Mouse (Mus musculus) stomach, adult 2 months (tissue): ENCODE data around the gene Olfr933. TPM values are rescaled to one million over a fixed set of nuclear protein-coding genes. Genes with fewer than 3 reads are reported as not detected.

Source experiments
- polyA plus RNA-seq: library from polyadenylated mRNA; depleted of rRNA; stranded (reverse); fragments of >200 nt; gene quantifications from 2 replicates; pipeline ENCODE4 v1.2.3, GENCODE M21; 2012; rRNA removed

Gene Olfr933
- not detected in 2 replicates for polyA plus RNA-seq

DNA sequence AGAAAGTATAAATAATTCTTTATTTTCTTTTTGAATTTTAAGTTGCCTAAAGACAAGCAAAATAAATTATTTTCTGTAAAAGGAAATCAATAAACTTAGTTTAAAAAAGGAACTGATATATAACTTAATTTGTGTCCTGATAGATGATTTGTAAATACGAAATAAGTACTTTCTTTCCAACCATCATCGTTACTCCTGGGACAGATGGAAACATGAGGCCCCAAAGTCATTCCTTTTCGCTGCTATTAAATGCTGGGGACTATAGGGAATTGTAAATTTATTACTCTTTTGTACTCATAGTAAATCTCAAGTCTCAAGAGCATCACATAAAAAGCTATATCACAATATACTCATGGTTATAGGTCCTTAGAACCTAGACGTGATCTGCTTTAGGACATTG, at the start of gene Olfr933:
Olfr933 (plus strand) TSS at position 301 of the 400 bp plus-strand sequence.

DNA sequence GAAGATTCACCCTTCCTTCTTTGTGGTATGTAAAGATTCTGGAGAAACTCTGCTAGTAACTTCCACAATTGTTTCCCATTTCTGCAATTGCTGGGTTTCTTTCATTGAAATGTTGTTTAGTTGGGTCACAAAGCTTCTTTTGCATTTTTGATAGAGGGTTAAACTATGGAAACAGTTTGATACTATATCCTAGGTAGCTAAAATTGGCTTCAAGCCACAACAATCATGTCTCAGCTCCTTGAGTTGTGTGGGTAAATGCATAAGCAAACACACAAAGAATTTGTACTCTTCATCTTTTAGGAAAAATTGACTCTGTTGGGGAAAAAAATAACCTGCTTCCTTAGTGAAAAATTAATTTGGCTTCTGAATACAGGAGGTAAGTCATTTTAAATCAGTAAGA, 42.6 kb upstream of the Olfr933 start, which contains the start of gene Olfr930:
Olfr930 (plus strand) TSS at position 301 of the 400 bp plus-strand sequence.

GRCm38 (mm10) chr9:38988215-38988614, 16.1 kb downstream of the Olfr933 start, which contains the start of gene Olfr934:
TSS of gene Olfr934 (minus strand) at chr9:38988315.

GRCm38 (mm10) chr9:38999583-38999982, 27.5 kb downstream of the Olfr933 start, which contains the start of gene Olfr935:
TSS of gene Olfr935 (minus strand) at chr9:38999683.

DNA sequence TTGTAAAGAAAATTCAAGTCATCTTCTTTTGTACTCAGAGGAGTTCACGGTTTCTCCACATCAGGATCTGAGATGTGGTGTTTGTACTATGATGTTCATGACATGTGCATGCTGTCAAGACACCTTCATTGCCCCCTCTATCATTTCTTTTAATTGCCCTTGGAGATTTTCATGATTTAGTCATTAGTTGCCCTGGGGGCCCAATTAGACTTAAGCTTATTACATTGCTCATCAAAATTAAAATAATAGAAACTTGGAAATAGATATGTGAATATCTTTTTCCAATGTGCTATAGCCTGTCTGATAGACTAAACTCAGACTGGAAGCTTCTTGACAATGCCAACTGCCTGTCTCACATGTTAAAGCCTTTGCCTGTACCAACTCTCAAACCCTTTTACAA, 51.2 kb downstream of the Olfr933 start, which contains the start of gene Olfr146:
Olfr146 (minus strand) TSS at position 101 of the 400 bp plus-strand sequence.

Other genes with a start within 250 kb of the Olfr933 start
- gene Olfr920, start 220.0 kb upstream of the Olfr933 start, polyA plus RNA-seq, result not detected in 2 replicates
- gene Olfr921, start 199.2 kb upstream of the Olfr933 start, polyA plus RNA-seq, result not detected in 2 replicates
- gene Olfr922, start 157.7 kb upstream of the Olfr933 start, polyA plus RNA-seq, result not detected in 2 replicates
- not detected in 2 replicates for gene Olfr923, start 145.8 kb upstream of the Olfr933 start, polyA plus RNA-seq
- gene Olfr924, start 127.9 kb upstream of the Olfr933 start, polyA plus RNA-seq, result not detected in 2 replicates
- gene Olfr26, start 117.3 kb upstream of the Olfr933 start, polyA plus RNA-seq, result not detected in 2 replicates
- not detected in 2 replicates for gene Olfr926, start 95.2 kb upstream of the Olfr933 start, polyA plus RNA-seq
- gene Olfr930, start 42.5 kb upstream of the Olfr933 start, polyA plus RNA-seq, result not detected in 2 replicates
- not detected in 2 replicates for gene Olfr934, start 16.0 kb downstream of the Olfr933 start, polyA plus RNA-seq
- not detected in 2 replicates for gene Olfr935, start 27.4 kb downstream of the Olfr933 start, polyA plus RNA-seq
- not detected in 2 replicates for gene Olfr146, start 51.1 kb downstream of the Olfr933 start, polyA plus RNA-seq
- gene Olfr937, start 92.6 kb downstream of the Olfr933 start, polyA plus RNA-seq, result not detected in 2 replicates
- not detected in 2 replicates for gene Olfr938, start 106.6 kb downstream of the Olfr933 start, polyA plus RNA-seq
- not detected in 2 replicates for gene Olfr27, start 155.8 kb downstream of the Olfr933 start, polyA plus RNA-seq
- gene Olfr943, start 194.0 kb downstream of the Olfr933 start, polyA plus RNA-seq, result not detected in 2 replicates
- gene Olfr944, start 229.6 kb downstream of the Olfr933 start, polyA plus RNA-seq, result not detected in 2 replicates